Mouse (Mus musculus): ENCODE measurements around the gene Gm853. TPM values are rescaled to one million over a fixed set of nuclear protein-coding genes. Genes with fewer than 3 reads are reported as not detected.

The Gm853 gene
- polyA plus RNA-seq (2014; fragmentation: Nextera tagmentation; extraction: Ambion mirVana), result not detected in 2 replicates

- H3K9ac ChIP-seq (ENCODE audit: low read length), result no peak within 1 kb of the TSS
- WGBS, result 59% methylated on average over 4 of the region's 4 CpGs
- no peak within 1 kb of the TSS for H3K27ac ChIP-seq (replicated peaks in 1 of 2; ENCODE audit: control insufficient read depth in 1 of 2, insufficient read depth in 1 of 2, low read depth in 2 of 2, low read length in 2 of 2)
- H3K9me3 ChIP-seq (ENCODE audit: control insufficient read depth, low read length), result no peaks in the 10 kb centered on the region
- no peak for ATAC-seq (ENCODE audit: insufficient number of reproducible peaks, insufficient read depth, low FRiP score, low read depth)
- H3K36me3 ChIP-seq (ENCODE audit: control insufficient read depth, insufficient read depth, low read length), result no peaks in the 10 kb centered on the region
- no peaks in the 10 kb centered on the region; a peak in 1 of 4 replicates for H3K4me1 ChIP-seq (ENCODE audit: control insufficient read depth in 2 of 2, insufficient read depth in 2 of 2, low read length in 2 of 2)
- H3K4me3 ChIP-seq (ENCODE audit: control insufficient read depth in 1 of 2, insufficient read depth in 1 of 2, low read depth in 1 of 2, low read length in 2 of 2), result no peak within 1 kb of the TSS
- no peaks in the 10 kb centered on the region for H3K27me3 ChIP-seq (ENCODE audit: control insufficient read depth, insufficient read depth, low read length)
- H3K4me2 ChIP-seq (ENCODE audit: low read length), result no peak within 1 kb of the TSS
Observed at GRCm38 (mm10) chr4:130222179-130222578, at the start of gene Gm853. Gm853 (minus strand) TSS chr4:130222401.

GRCm38 (mm10) chr4:130270611-130271347 lies 48.6 kb upstream of the Gm853 start:
- Histone ChIP-seq H3K4me2 (ENCODE audit: low read length) (no peak overlapping the region), H3K9ac (ENCODE audit: low read length) (no peak overlapping the region), H3K27ac (replicated peaks in 1 of 2; ENCODE audit: control insufficient read depth in 1 of 2, insufficient read depth in 1 of 2, low read depth in 2 of 2, low read length in 2 of 2) (no peak overlapping the region), H3K4me1 (ENCODE audit: control insufficient read depth in 2 of 2, insufficient read depth in 2 of 2, low read length in 2 of 2) (peaks cover 16 to 19% of the 10 kb centered on the region in 2 experiments), H3K4me3 (ENCODE audit: control insufficient read depth in 1 of 2, insufficient read depth in 1 of 2, low read depth in 1 of 2, low read length in 2 of 2) (no peak overlapping the region), H3K27me3 (ENCODE audit: control insufficient read depth, insufficient read depth, low read length) (peaks cover 49% of the 10 kb centered on the region), H3K36me3 (ENCODE audit: control insufficient read depth, insufficient read depth, low read length) (no peaks in the 10 kb centered on the region), H3K9me3 (ENCODE audit: control insufficient read depth, low read length) (no peaks in the 10 kb centered on the region)
- ATAC-seq (ENCODE audit: insufficient number of reproducible peaks, insufficient read depth, low FRiP score, low read depth), result no peak
- WGBS, result 79% methylated on average over 6 of the region's 6 CpGs

GRCm38 (mm10) chr4:130270089-130270488 lies 47.9 kb upstream of the Gm853 start:
- Histone ChIP-seq H3K4me3 (ENCODE audit: control insufficient read depth in 1 of 2, insufficient read depth in 1 of 2, low read depth in 1 of 2, low read length in 2 of 2) (no peak overlapping the region), H3K36me3 (ENCODE audit: control insufficient read depth, insufficient read depth, low read length) (no peaks in the 10 kb centered on the region), H3K4me2 (ENCODE audit: low read length) (no peak overlapping the region), H3K9ac (ENCODE audit: low read length) (no peak overlapping the region), H3K4me1 (ENCODE audit: control insufficient read depth in 2 of 2, insufficient read depth in 2 of 2, low read length in 2 of 2) (peaks cover 16% of the 10 kb centered on the region in 2 experiments), H3K27me3 (ENCODE audit: control insufficient read depth, insufficient read depth, low read length) (peaks cover 45% of the 10 kb centered on the region), H3K9me3 (ENCODE audit: control insufficient read depth, low read length) (no peaks in the 10 kb centered on the region), H3K27ac (replicated peaks in 1 of 2; ENCODE audit: control insufficient read depth in 1 of 2, insufficient read depth in 1 of 2, low read depth in 2 of 2, low read length in 2 of 2) (no peak overlapping the region)
- WGBS, result 58% methylated on average over 8 of the region's 8 CpGs
- no peak for ATAC-seq (ENCODE audit: insufficient number of reproducible peaks, insufficient read depth, low FRiP score, low read depth)

- Histone ChIP-seq H3K9me3 (ENCODE audit: control insufficient read depth, low read length) (no peaks in the 10 kb centered on the region), H3K4me1 (ENCODE audit: control insufficient read depth in 2 of 2, insufficient read depth in 2 of 2, low read length in 2 of 2) (peaks cover 5 to 7% of the 10 kb centered on the region in 2 experiments; a peak in 3 of 4 replicates), H3K4me3 (ENCODE audit: control insufficient read depth in 1 of 2, insufficient read depth in 1 of 2, low read depth in 1 of 2, low read length in 2 of 2) (no peak overlapping the region), H3K9ac (ENCODE audit: low read length) (no peak overlapping the region), H3K4me2 (ENCODE audit: low read length) (no peak overlapping the region), H3K27ac (replicated peaks in 1 of 2; ENCODE audit: control insufficient read depth in 1 of 2, insufficient read depth in 1 of 2, low read depth in 2 of 2, low read length in 2 of 2) (no peak overlapping the region), H3K27me3 (ENCODE audit: control insufficient read depth, insufficient read depth, low read length) (peaks cover 42% of the 10 kb centered on the region), H3K36me3 (ENCODE audit: control insufficient read depth, insufficient read depth, low read length) (no peaks in the 10 kb centered on the region)
- 84% methylated on average over 10 of the region's 10 CpGs for WGBS
- ATAC-seq (ENCODE audit: insufficient number of reproducible peaks, insufficient read depth, low FRiP score, low read depth), result no peak
Observed at GRCm38 (mm10) chr4:130268736-130269135, 46.5 kb upstream of the Gm853 start.

GRCm38 (mm10) chr4:130267069-130267468 lies 44.9 kb upstream of the Gm853 start:
- Histone ChIP-seq H3K9ac (ENCODE audit: low read length) (no peak overlapping the region), H3K4me2 (ENCODE audit: low read length) (no peak overlapping the region), H3K9me3 (ENCODE audit: control insufficient read depth, low read length) (no peaks in the 10 kb centered on the region), H3K36me3 (ENCODE audit: control insufficient read depth, insufficient read depth, low read length) (no peaks in the 10 kb centered on the region), H3K27me3 (ENCODE audit: control insufficient read depth, insufficient read depth, low read length) (peaks cover 26% of the 10 kb centered on the region), H3K4me3 (ENCODE audit: control insufficient read depth in 1 of 2, insufficient read depth in 1 of 2, low read depth in 1 of 2, low read length in 2 of 2) (no peak overlapping the region), H3K4me1 (ENCODE audit: control insufficient read depth in 2 of 2, insufficient read depth in 2 of 2, low read length in 2 of 2) (peaks cover 0 to 4% of the 10 kb centered on the region in 2 experiments; a peak in 1 of 4 replicates), H3K27ac (replicated peaks in 1 of 2; ENCODE audit: control insufficient read depth in 1 of 2, insufficient read depth in 1 of 2, low read depth in 2 of 2, low read length in 2 of 2) (no peak overlapping the region)
- ATAC-seq (ENCODE audit: insufficient number of reproducible peaks, insufficient read depth, low FRiP score, low read depth), result no peak
- WGBS, result 82% methylated on average over 7 of the region's 7 CpGs

- whole genome bisulfite sequencing, result 67% methylated on average over 9 of the region's 9 CpGs
- Histone ChIP-seq H3K27ac (replicated peaks in 1 of 2; ENCODE audit: control insufficient read depth in 1 of 2, insufficient read depth in 1 of 2, low read depth in 2 of 2, low read length in 2 of 2) (no peak overlapping the region), H3K9ac (ENCODE audit: low read length) (no peak overlapping the region), H3K36me3 (ENCODE audit: control insufficient read depth, insufficient read depth, low read length) (no peaks in the 10 kb centered on the region), H3K4me1 (ENCODE audit: control insufficient read depth in 2 of 2, insufficient read depth in 2 of 2, low read length in 2 of 2) (peaks cover 0 to 4% of the 10 kb centered on the region in 2 experiments; a peak in 1 of 4 replicates), H3K27me3 (ENCODE audit: control insufficient read depth, insufficient read depth, low read length) (peaks cover 22% of the 10 kb centered on the region), H3K9me3 (ENCODE audit: control insufficient read depth, low read length) (no peaks in the 10 kb centered on the region), H3K4me3 (ENCODE audit: control insufficient read depth in 1 of 2, insufficient read depth in 1 of 2, low read depth in 1 of 2, low read length in 2 of 2) (no peak overlapping the region), H3K4me2 (ENCODE audit: low read length) (no peak overlapping the region)
- no peak for ATAC-seq (ENCODE audit: insufficient number of reproducible peaks, insufficient read depth, low FRiP score, low read depth)
Observed at GRCm38 (mm10) chr4:130266601-130267000, 44.4 kb upstream of the Gm853 start.

- H3K36me3 ChIP-seq (ENCODE audit: control insufficient read depth, insufficient read depth, low read length), result no peaks in the 10 kb centered on the region
- H3K27ac ChIP-seq (replicated peaks in 1 of 2; ENCODE audit: control insufficient read depth in 1 of 2, insufficient read depth in 1 of 2, low read depth in 2 of 2, low read length in 2 of 2), result no peak overlapping the region
- H3K27me3 ChIP-seq (ENCODE audit: control insufficient read depth, insufficient read depth, low read length), result peaks cover 15% of the 10 kb centered on the region
- H3K4me3 ChIP-seq (ENCODE audit: control insufficient read depth in 1 of 2, insufficient read depth in 1 of 2, low read depth in 1 of 2, low read length in 2 of 2), result no peak overlapping the region
- H3K9me3 ChIP-seq (ENCODE audit: control insufficient read depth, low read length), result no peaks in the 10 kb centered on the region
- H3K4me1 ChIP-seq (ENCODE audit: control insufficient read depth in 2 of 2, insufficient read depth in 2 of 2, low read length in 2 of 2), result peaks cover 0 to 4% of the 10 kb centered on the region in 2 experiments; a peak in 1 of 4 replicates
- no peak overlapping the region for H3K9ac ChIP-seq (ENCODE audit: low read length)
- 18% methylated on average over 24 of the region's 24 CpGs for WGBS
- H3K4me2 ChIP-seq (ENCODE audit: low read length), result no peak overlapping the region; the same call in 1 of the 2 replicates
- peak; percentile 22; the same call in 1 of the 2 replicates for ATAC-seq (ENCODE audit: insufficient number of reproducible peaks, insufficient read depth, low FRiP score, low read depth)
Observed at GRCm38 (mm10) chr4:130264698-130265349, 42.6 kb upstream of the Gm853 start.
